Mouse (Mus musculus): ENCODE data around the gene Itpr2. TPM values are rescaled to one million over a fixed set of nuclear protein-coding genes. Genes with fewer than 3 reads are reported as not detected.

Gene Itpr2
- polyA plus RNA-seq, 1 experiment: 3.6 TPM

- H3K36me3 ChIP-seq (ENCODE audit: control insufficient read depth, insufficient read depth, low read length, poor library complexity, severe bottlenecking): no peaks in the 10 kb centered on the region
- H3K9ac ChIP-seq (ENCODE audit: low read depth, poor library complexity, severe bottlenecking): no peak overlapping the region
- H3K27ac ChIP-seq (ENCODE audit: insufficient read depth, low read length): no peak overlapping the region
- no peaks in the 10 kb centered on the region for H3K27me3 ChIP-seq (ENCODE audit: control insufficient read depth, insufficient read depth, low read length, poor library complexity, severe bottlenecking)
- peaks cover 2% of the 10 kb centered on the region for H3K4me1 ChIP-seq (ENCODE audit: control insufficient read depth, insufficient read depth, low read length)
- TF ChIP-seq CTCF (IDR thresholded peaks at IDR 0.05; ENCODE audit: low read depth, low read length) (no peak), EP300 (IDR thresholded peaks at IDR 0.05; ENCODE audit: insufficient read depth, low read depth, low read length) (no peak), POLR2A (IDR thresholded peaks at IDR 0.05; ENCODE audit: insufficient read depth, low read length) (no peak)
- H3K9me3 ChIP-seq (replicated peaks; ENCODE audit: control insufficient read depth, insufficient read depth, low read length, poor library complexity, severe bottlenecking): no peaks in the 10 kb centered on the region
- no peak overlapping the region for H3K4me3 ChIP-seq (ENCODE audit: low read depth, low read length)
Measured at GRCm38 (mm10) chr6:146464014-146464644, 37.9 kb downstream of the Itpr2 start.

DNA sequence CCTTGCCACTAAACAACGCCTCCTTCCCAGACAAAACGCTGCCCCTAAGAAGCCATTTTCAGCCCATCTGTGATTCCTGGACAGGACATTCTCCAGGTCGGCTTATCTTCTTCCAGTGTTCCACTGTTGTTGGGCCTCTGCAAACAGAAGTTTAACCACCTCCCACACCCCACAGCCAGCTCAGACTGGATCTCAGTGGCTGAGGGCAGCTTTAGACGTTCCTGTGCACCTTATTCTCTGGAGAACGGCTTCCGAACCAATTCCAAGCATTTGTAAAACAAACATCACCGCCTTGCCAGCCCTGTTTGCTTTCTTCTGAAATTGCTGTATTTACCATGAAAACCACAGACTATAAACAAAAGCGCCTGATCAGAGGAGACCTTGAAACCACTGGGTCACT lies 41.1 kb downstream of the Itpr2 start:
- Histone ChIP-seq H3K4me3 (ENCODE audit: low read depth, low read length) (no peak overlapping the region), H3K9ac (ENCODE audit: low read depth, poor library complexity, severe bottlenecking) (no peak overlapping the region), H3K36me3 (ENCODE audit: control insufficient read depth, insufficient read depth, low read length, poor library complexity, severe bottlenecking) (no peaks in the 10 kb centered on the region), H3K9me3 (replicated peaks; ENCODE audit: control insufficient read depth, insufficient read depth, low read length, poor library complexity, severe bottlenecking) (no peaks in the 10 kb centered on the region), H3K4me1 (ENCODE audit: control insufficient read depth, insufficient read depth, low read length) (peaks cover 4% of the 10 kb centered on the region), H3K27ac (ENCODE audit: insufficient read depth, low read length) (no peak overlapping the region), H3K27me3 (ENCODE audit: control insufficient read depth, insufficient read depth, low read length, poor library complexity, severe bottlenecking) (no peaks in the 10 kb centered on the region)
- TF ChIP-seq CTCF (IDR thresholded peaks at IDR 0.05; ENCODE audit: low read depth, low read length) (no peak), EP300 (IDR thresholded peaks at IDR 0.05; ENCODE audit: insufficient read depth, low read depth, low read length) (peak; percentile 87; the same call in 1 of the 2 replicates), POLR2A (IDR thresholded peaks at IDR 0.05; ENCODE audit: insufficient read depth, low read length) (no peak)

- H3K9me3 ChIP-seq (replicated peaks; ENCODE audit: control insufficient read depth, insufficient read depth, low read length, poor library complexity, severe bottlenecking): no peaks in the 10 kb centered on the region
- no peak overlapping the region for H3K27ac ChIP-seq (ENCODE audit: insufficient read depth, low read length)
- no peaks in the 10 kb centered on the region for H3K36me3 ChIP-seq (ENCODE audit: control insufficient read depth, insufficient read depth, low read length, poor library complexity, severe bottlenecking)
- TF ChIP-seq CTCF (IDR thresholded peaks at IDR 0.05; ENCODE audit: low read depth, low read length) (no peak), POLR2A (IDR thresholded peaks at IDR 0.05; ENCODE audit: insufficient read depth, low read length) (no peak), EP300 (IDR thresholded peaks at IDR 0.05; ENCODE audit: insufficient read depth, low read depth, low read length) (no peak)
- H3K9ac ChIP-seq (ENCODE audit: low read depth, poor library complexity, severe bottlenecking): no peak overlapping the region
- H3K4me3 ChIP-seq (ENCODE audit: low read depth, low read length): no peak overlapping the region
- peaks cover 4% of the 10 kb centered on the region for H3K4me1 ChIP-seq (ENCODE audit: control insufficient read depth, insufficient read depth, low read length)
- no peaks in the 10 kb centered on the region for H3K27me3 ChIP-seq (ENCODE audit: control insufficient read depth, insufficient read depth, low read length, poor library complexity, severe bottlenecking)
Measured at GRCm38 (mm10) chr6:146458436-146458835, 43.6 kb downstream of the Itpr2 start.

DNA sequence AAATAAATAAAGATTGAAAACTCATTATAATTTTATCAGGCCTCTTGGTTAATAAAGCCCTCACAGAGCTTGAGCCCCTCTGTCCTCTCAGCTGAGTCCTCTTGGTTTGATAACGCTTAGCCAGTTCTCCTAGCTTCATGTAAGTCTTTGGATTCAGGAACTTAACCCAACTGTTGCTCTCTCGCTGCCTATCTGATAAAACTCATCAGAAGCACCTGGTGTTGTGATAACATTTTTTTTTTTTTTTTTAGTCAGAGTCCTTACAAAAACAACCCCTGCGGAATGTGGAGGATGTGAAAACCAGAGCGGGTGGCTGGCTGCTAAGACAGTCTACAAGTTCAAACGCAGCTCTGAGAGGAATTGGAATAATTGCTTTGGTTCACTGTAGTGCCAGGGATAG lies 45.3 kb downstream of the Itpr2 start:
- no peak for TF ChIP-seq EP300 (IDR thresholded peaks at IDR 0.05; ENCODE audit: insufficient read depth, low read depth, low read length)
- TF ChIP-seq POLR2A (IDR thresholded peaks at IDR 0.05; ENCODE audit: insufficient read depth, low read length): no peak
- no peak for TF ChIP-seq CTCF (IDR thresholded peaks at IDR 0.05; ENCODE audit: low read depth, low read length)
- no peaks in the 10 kb centered on the region for H3K9me3 ChIP-seq (replicated peaks; ENCODE audit: control insufficient read depth, insufficient read depth, low read length, poor library complexity, severe bottlenecking)
- H3K4me3 ChIP-seq (ENCODE audit: low read depth, low read length): no peak overlapping the region
- H3K27ac ChIP-seq (ENCODE audit: insufficient read depth, low read length): no peak overlapping the region
- H3K9ac ChIP-seq (ENCODE audit: low read depth, poor library complexity, severe bottlenecking): no peak overlapping the region
- H3K36me3 ChIP-seq (ENCODE audit: control insufficient read depth, insufficient read depth, low read length, poor library complexity, severe bottlenecking): no peaks in the 10 kb centered on the region
- no peaks in the 10 kb centered on the region for H3K27me3 ChIP-seq (ENCODE audit: control insufficient read depth, insufficient read depth, low read length, poor library complexity, severe bottlenecking)
- peaks cover 4% of the 10 kb centered on the region for H3K4me1 ChIP-seq (ENCODE audit: control insufficient read depth, insufficient read depth, low read length)

DNA sequence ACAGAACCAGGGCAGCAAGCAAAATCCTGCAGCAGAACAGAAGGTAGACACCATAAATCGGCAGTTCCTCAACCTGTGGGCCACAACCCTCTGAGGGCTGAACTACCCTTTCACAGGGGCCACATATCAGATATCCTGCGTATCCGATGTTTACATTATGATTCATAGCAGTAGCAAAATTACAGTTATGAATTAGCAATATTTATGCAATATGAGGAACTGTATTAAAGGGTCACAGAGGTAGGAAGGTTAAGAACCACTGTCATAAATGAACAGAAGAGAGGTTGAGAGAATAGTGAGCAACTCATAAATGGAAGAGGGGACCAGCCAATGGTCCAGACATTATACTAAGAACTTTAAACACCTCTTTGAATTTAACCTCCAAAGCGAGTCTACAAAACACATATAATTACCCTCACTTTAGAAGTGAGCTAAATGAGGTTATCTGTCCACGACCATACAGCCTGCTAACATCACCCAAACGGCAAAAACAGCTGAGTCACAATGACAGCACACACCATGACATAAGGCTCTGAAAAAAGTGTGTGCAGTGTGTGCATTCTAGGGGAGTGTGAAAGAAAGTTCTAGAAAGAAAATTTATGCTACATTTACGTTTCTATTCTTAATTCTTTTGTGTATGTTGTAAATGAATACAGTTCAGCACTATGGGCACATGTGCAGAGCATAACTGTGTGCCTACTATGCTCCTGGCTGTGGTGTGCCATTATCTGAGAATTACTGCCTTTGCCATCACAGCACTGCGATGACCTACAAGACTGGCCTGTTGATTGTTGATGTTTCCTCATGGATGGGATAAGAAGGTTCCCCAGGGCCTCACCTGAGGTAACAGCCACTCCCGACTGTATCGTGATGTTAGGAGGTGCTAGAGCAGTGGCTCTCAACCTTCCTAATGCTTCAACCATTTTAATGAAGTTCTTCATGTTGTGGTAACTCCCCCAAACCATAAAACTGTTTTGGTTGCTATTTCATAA lies 47.2 kb downstream of the Itpr2 start:
- TF ChIP-seq EP300 (IDR thresholded peaks at IDR 0.05; ENCODE audit: insufficient read depth, low read depth, low read length) (no peak), POLR2A (IDR thresholded peaks at IDR 0.05; ENCODE audit: insufficient read depth, low read length) (no peak), CTCF (IDR thresholded peaks at IDR 0.05; ENCODE audit: low read depth, low read length) (no peak)
- no peak overlapping the region for H3K9ac ChIP-seq (ENCODE audit: low read depth, poor library complexity, severe bottlenecking)
- peaks cover 3% of the 10 kb centered on the region; the same call in 1 of the 2 replicates for H3K9me3 ChIP-seq (replicated peaks; ENCODE audit: control insufficient read depth, insufficient read depth, low read length, poor library complexity, severe bottlenecking)
- no peaks in the 10 kb centered on the region for H3K27me3 ChIP-seq (ENCODE audit: control insufficient read depth, insufficient read depth, low read length, poor library complexity, severe bottlenecking)
- no peaks in the 10 kb centered on the region for H3K36me3 ChIP-seq (ENCODE audit: control insufficient read depth, insufficient read depth, low read length, poor library complexity, severe bottlenecking)
- peaks cover 2% of the 10 kb centered on the region for H3K4me1 ChIP-seq (ENCODE audit: control insufficient read depth, insufficient read depth, low read length)
- no peak overlapping the region for H3K27ac ChIP-seq (ENCODE audit: insufficient read depth, low read length)
- no peak overlapping the region for H3K4me3 ChIP-seq (ENCODE audit: low read depth, low read length)
